Mouse (Mus musculus) cerebellum, adult 2 months (tissue): ENCODE measurements around the gene Tsx.
"Not testable (repeated sequence)": the region's sequence is repeated elsewhere in the genome, so short reads cannot be mapped to it uniquely, and the experiment has no call there.

ENCODE experiments used
- CTCF ChIP-seq: fragments of 200-500 bp; IDR thresholded peaks from 2 replicates; pipeline ENCODE4 v1.5.1; 2011; ENCODE audit warnings: low read depth, mild to moderate bottlenecking, control low read depth, low read length, moderate library complexity, borderline replicate concordance; ENCODE audit not compliant: insufficient read depth
- POLR2A ChIP-seq: fragments of 200-500 bp; IDR thresholded peaks from 2 replicates; pipeline ENCODE4 v1.6.1; 2011; ENCODE audit warnings: low read length, control low read depth, borderline replicate concordance; ENCODE audit not compliant: insufficient read depth

GRCm38 (mm10) chrX:103448943-103449722 is 34.9 kb downstream of the Tsx start:
- TF ChIP-seq CTCF, POLR2A: not testable (repeated sequence)
